Mouse (Mus musculus): ENCODE measurements around the gene Kdm4a.

DNA sequence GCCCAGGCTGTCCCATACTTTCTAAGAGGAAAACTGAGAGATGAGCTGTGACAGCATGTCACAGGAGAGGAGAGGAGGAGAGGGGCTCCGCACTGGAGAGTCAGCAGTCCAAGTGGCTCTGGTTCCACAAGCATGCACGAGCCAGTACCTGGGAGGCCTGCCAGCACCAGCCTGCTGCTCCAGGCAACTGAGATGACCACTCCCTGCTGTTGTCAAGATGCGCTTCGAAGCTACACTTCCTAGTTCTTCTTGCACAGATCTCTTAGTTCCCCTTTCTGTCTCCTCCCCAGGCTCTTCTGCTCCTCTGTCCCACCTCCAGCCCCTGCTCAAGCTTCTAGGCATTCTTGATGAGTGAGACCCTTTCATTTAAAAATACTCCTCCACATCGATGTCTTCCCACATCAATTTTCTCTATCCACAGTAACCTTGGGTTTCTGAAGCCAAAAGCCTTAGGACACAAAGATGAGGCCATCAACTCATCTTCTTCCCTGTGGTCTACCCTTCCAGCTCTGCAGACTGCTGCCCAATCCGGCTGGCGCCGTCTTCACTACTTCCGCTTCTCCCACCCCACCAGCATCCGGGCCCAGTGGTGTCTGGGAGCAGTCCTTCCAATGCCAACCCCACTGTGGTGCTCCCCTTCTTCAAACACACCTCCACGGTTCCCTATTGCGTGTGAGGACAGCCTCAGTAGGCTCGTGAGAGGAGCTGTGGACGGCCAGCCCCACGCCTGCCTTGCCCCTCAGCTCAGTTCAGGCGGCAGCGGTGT is 27.6 kb downstream of the Kdm4a start:
- no peak for TF ChIP-seq EP300 (IDR thresholded peaks at IDR 0.05; ENCODE audit: low read depth)
- no peak for TF ChIP-seq CTCF (IDR thresholded peaks at IDR 0.05; ENCODE audit: low read depth)
